ENCODE assay signal across 8 mouse cellular contexts in genomic region chr9:107567702-107568319, GRCm38 (mm10). TPM values are rescaled to one million over a fixed set of nuclear protein-coding genes. Genes with fewer than 3 reads are reported as not detected.
DNase-seq lines count a peak whose midpoint lies in the region; ATAC-seq and TF ChIP-seq lines count a peak whose summit lies in the region.

Gene Hyal2, plus strand, starts transcription at chr9:107567945.

- peak within 1 kb of the TSS; percentile 70 for H3K4me2 ChIP-seq in lung, postnatal 0 days (replicated peaks; ENCODE audit: low read depth, low read length)

- peaks cover 55% of the 10 kb centered on the region for H3K36me3 ChIP-seq in forebrain, embryonic 10.5 days (replicated peaks)
- H3K36me3 ChIP-seq in lung, postnatal 0 days (ENCODE audit: insufficient read depth, low read length), result peaks cover 8% of the 10 kb centered on the region; the same call in 1 of the 2 replicates

- peak within 1 kb of the TSS; percentile 93 for H3K4me3 ChIP-seq in forebrain, embryonic 10.5 days
- H3K4me3 ChIP-seq in lung, postnatal 0 days (ENCODE audit: low read depth, low read length), result peak within 1 kb of the TSS; percentile 63

- peak within 1 kb of the TSS; percentile 41 for H3K9ac ChIP-seq in lung, postnatal 0 days (replicated peaks; ENCODE audit: low read depth)

- H3K9me3 ChIP-seq in forebrain, embryonic 10.5 days, result no peaks in the 10 kb centered on the region
- no peaks in the 10 kb centered on the region for H3K9me3 ChIP-seq in lung, postnatal 0 days (ENCODE audit: low read length)

- TF ChIP-seq CTCF in lung, postnatal 0 days (IDR thresholded peaks at IDR 0.05), result peak; percentile 3; the same call in 1 of the 2 replicates

- WGBS in forebrain, embryonic 10.5 days, result 4% methylated on average over 18 of the region's 18 CpGs
- 7% methylated on average over 18 of the region's 18 CpGs for WGBS in lung, postnatal 0 days

- TF ChIP-seq EP300 in lung, postnatal 0 days (IDR thresholded peaks at IDR 0.05), result no peak

- no peaks in the 10 kb centered on the region for H3K27me3 ChIP-seq in forebrain, embryonic 10.5 days (ENCODE audit: poor library complexity, severe bottlenecking)
- H3K27me3 ChIP-seq in lung, postnatal 0 days (replicated peaks; ENCODE audit: insufficient read depth, low read length), result no peaks in the 10 kb centered on the region

- intact Hi-C loops in heart, postnatal 14 days (cut with DNase I), result no loop called here

- H3K27ac ChIP-seq in forebrain, embryonic 10.5 days, result peak within 1 kb of the TSS; percentile 94
- peak within 1 kb of the TSS; percentile 92 for H3K27ac ChIP-seq in lung, postnatal 0 days (ENCODE audit: low read length)

- no peak for ATAC-seq in lung, postnatal 0 days

- peaks cover 86% of the 10 kb centered on the region for H3K4me1 ChIP-seq in forebrain, embryonic 10.5 days
- peaks cover 18% of the 10 kb centered on the region; the same call in 1 of the 2 replicates for H3K4me1 ChIP-seq in lung, postnatal 0 days (ENCODE audit: insufficient read depth, low read depth, low read length)

- DNase-seq in right cerebral cortex, postnatal 14 days, result peak; percentile 12
- DNase-seq in right cerebral cortex, postnatal 10 days (ENCODE audit: low spot score in 2 of 2), result no peak
- no peak for DNase-seq in forebrain, embryonic 10.5 days (ENCODE audit: extremely low spot score, low spot score)
- peak in 1 of 2 experiments; percentile 40 for DNase-seq in heart, postnatal 14 days
- peak; percentile 69 to 81 for DNase-seq in kidney, postnatal 4 days
- DNase-seq in lung, postnatal 0 days (ENCODE audit: low spot score), result peak; percentile 58
- no peak for DNase-seq in spleen, adult 18-20 months
- DNase-seq in cerebellum, postnatal 14 days, result no peak

RNA-seq across cellular contexts. Expression of gene Hyal2, which starts in this region (rescaled TPM):
- polyA plus RNA-seq in forebrain, embryonic 10.5 days (2016; fragmentation: Nextera tagmentation; extraction: Ambion mirVana), result 147 TPM in 2 replicates
- total RNA-seq in heart, postnatal 14 days (2021), result 10 to 100 TPM; 35.8 to 43.1 TPM
- polyA plus RNA-seq in lung, postnatal 0 days (2015; fragmentation: Nextera tagmentation; extraction: Ambion mirVana), result 103 and 104 TPM in 2 replicates

Comparison
In these comparisons a context has a peak if more than half of its experiments do, and no peak if none do; other contexts are left out.
1. DNase-seq: peak in right cerebral cortex, postnatal 14 days (single experiment), kidney, postnatal 4 days (2 of 2) and lung, postnatal 0 days (single experiment); none in right cerebral cortex, postnatal 10 days (0 of 2), forebrain, embryonic 10.5 days (single experiment), spleen, adult 18-20 months (0 of 2) and cerebellum, postnatal 14 days (0 of 2).